Mouse (Mus musculus) hindbrain, postnatal 0 days (tissue): ENCODE measurements around the gene 1700122O11Rik. TPM values are rescaled to one million over a fixed set of nuclear protein-coding genes. Genes with fewer than 3 reads are reported as not detected.
A peak's percentile ranks its signal among the peaks of the same experiment; 100 is the strongest.

Experiments used
- ATAC-seq: fragments of 200-750 bp; cut with Nextera tagmentation; 2 replicates; pipeline ENCODE4 v1.8.0; 2017; ENCODE audit warnings: mild to moderate bottlenecking, moderate TSS enrichment, moderate library complexity
- DNase-seq: peaks from one replicate; pipeline ENCODE4 v3.0.0-alpha.2; 2015; ENCODE audit warnings: low spot score
- H3K27ac ChIP-seq: fragments of 300-500 bp; sonication (generic); 2 replicates; pipeline ENCODE4 v1.5.1; 2014; ENCODE audit warnings: mild to moderate bottlenecking
- H3K27me3 ChIP-seq: fragments of 300-500 bp; sonication (generic); 2 replicates; pipeline ENCODE4 v1.6.1; 2014; ENCODE audit warnings: low read length, mixed read lengths; ENCODE audit not compliant: insufficient read depth
- H3K36me3 ChIP-seq: fragments of 300-500 bp; sonication (generic); 2 replicates; pipeline ENCODE4 v1.6.1; 2014; ENCODE audit warnings: low read length, mixed read lengths; ENCODE audit not compliant: insufficient read depth
- H3K4me1 ChIP-seq: fragments of 300-500 bp; sonication (generic); 2 replicates; pipeline ENCODE4 v1.6.1; 2014; ENCODE audit warnings: antibody characterized with exemption, low read length, mixed read lengths; ENCODE audit not compliant: insufficient read depth
- H3K4me2 ChIP-seq: fragments of 300-500 bp; sonication (generic); 2 replicates; pipeline ENCODE4 v1.6.1; 2014; ENCODE audit warnings: low read depth, mild to moderate bottlenecking, low read length, moderate library complexity, mixed read lengths
- H3K4me3 ChIP-seq: fragments of 300-500 bp; sonication (generic); 2 replicates; pipeline ENCODE4 v1.5.1; 2014; ENCODE audit warnings: low read length
- H3K9ac ChIP-seq: fragments of 300-500 bp; sonication (generic); replicated peaks from 2 replicates; pipeline ENCODE4 v1.6.1; 2014; ENCODE audit warnings: mild to moderate bottlenecking, low read length, moderate library complexity, mixed read lengths
- H3K9me3 ChIP-seq: fragments of 300-500 bp; sonication (generic); 2 replicates; pipeline ENCODE4 v1.6.1; 2016; ENCODE audit warnings: low read length, mixed read lengths
- CTCF ChIP-seq: IDR thresholded peaks from 2 replicates; pipeline ENCODE4 v1.5.1; 2016; ENCODE audit warnings: antibody characterized with exemption, control low read depth, low read depth
- WGBS: fragments of 180-500 bp; shearing (Covaris S2); extraction: QIAGEN DNeasy Blood & Tissue Kit; methylation state at CpG from one replicate; pipeline ENCODE4 v1.1.7; 2014; 5-methylcytosine and 5-hydroxymethylcytosine counted together
- polyA plus RNA-seq: library from polyadenylated mRNA; unstranded; fragments of >200 nt; fragmentation: Nextera tagmentation; extraction: Ambion mirVana; gene quantifications from 2 replicates; pipeline ENCODE4 v1.2.1, GENCODE M21; 2015
- total RNA-seq: library from RNA; depleted of rRNA; stranded (reverse); fragments of >200 nt; gene quantifications from 2 replicates; pipeline ENCODE4 v1.2.3, GENCODE M21; 2014

The 1700122O11Rik gene
- total and polyA plus RNA-seq, 2 experiments from 2014 or later: not detected

DNA sequence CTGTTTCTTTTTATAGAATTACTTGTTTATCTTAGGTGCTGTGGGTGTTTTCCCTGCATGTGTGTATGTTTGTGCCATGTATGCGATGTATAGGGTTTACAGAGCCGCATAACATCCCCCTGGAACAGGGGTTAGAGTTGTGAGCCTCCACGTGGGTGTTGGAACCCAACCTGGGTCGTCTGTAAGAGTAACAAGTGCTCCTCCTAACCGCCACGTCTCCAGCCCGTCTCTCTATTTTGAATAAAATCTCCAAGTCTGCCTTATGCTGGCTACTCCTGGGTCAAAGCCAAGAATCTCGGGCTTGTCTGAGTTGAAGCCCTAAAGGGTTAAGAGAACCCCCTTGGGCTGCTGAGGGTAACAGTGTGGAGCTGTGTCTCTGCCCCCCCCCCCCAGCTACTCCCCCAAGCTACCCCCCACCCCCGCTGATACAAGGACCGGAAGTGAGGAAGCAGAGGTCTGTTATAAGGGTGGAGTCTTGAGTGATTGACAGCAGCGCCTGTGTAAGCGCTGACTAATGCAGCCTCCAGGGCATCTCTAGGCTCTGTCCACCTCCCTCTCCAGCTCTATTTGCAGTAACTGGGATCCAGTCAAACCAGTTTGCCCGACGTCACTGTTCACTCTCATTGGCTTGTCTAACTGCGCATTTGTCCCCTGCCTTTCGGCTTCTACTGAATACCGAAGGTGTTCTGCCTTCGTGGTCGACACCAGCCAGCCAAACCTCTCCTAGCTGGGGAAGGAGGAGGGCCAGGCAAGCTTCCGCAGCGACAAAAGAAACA is 36.3 kb downstream of the 1700122O11Rik start:
- DNase-seq (peak; percentile 81), ATAC-seq (peak; percentile 92)
- Histone ChIP-seq H3K27ac (peak overlapping the region; percentile 46; the same call in 1 of the 2 replicates), H3K4me1 (peaks cover 6% of the 10 kb centered on the region; the same call in 1 of the 2 replicates), H3K4me3 (peak overlapping the region; percentile 37), H3K27me3 (no peaks in the 10 kb centered on the region), H3K9ac (peak overlapping the region; percentile 49), H3K9me3 (no peaks in the 10 kb centered on the region), H3K36me3 (no peaks in the 10 kb centered on the region), H3K4me2 (peak overlapping the region; percentile 74)
- 3% methylated on average over 21 of the region's 21 CpGs for WGBS
- TF ChIP-seq CTCF: no peak

DNA sequence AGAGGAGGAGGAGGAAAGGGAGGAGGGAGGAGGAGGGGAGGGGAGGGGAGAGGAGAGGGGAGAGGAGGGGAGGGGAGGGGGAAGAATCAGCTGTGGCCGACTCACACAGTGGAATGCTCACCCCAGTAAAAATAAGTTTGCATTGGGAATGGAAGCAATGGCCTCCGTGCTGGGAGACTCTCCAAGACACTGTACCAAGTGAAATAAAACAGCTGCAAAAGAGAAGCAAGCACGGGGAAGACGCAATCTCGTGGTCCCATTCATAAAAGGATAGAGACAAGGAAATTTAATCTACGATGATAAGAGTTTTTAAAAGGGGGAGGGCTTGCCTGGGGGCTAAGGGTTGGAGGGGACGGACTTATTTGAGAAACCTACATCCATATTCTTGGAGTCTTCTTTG is 36.9 kb downstream of the 1700122O11Rik start:
- Histone ChIP-seq H3K4me2 (peak overlapping the region; percentile 74), H3K36me3 (no peaks in the 10 kb centered on the region), H3K27me3 (no peaks in the 10 kb centered on the region), H3K4me3 (peak overlapping the region; percentile 37), H3K4me1 (peaks cover 6% of the 10 kb centered on the region; the same call in 1 of the 2 replicates), H3K9me3 (no peaks in the 10 kb centered on the region), H3K9ac (no peak overlapping the region), H3K27ac (no peak overlapping the region)
- no peak for TF ChIP-seq CTCF
- ATAC-seq: no peak
- DNase-seq: no peak
- WGBS: 34% methylated on average over 7 of the region's 7 CpGs

DNA sequence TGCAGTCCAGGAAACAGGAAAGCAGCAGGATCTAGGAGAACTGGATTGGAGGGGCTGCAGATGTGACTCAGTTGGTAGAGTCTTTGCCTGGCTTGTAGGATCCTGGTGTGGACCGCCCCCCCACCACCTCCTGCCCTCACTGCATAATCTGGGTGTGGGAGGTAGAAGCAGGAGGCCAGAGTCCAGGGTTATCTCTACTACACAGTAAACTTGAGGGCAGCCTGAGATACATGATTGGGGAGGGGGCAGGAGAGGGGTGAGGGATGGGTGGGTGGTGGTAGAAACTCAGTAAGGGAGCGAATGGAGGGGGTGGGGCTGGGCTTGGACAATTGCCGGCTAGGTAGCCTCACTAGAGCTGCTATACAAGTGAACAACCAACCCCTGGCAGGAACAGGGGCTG is 38.3 kb downstream of the 1700122O11Rik start:
- no peak overlapping the region for H3K9ac ChIP-seq
- no peaks in the 10 kb centered on the region for H3K27me3 ChIP-seq
- no peaks in the 10 kb centered on the region for H3K36me3 ChIP-seq
- H3K4me1 ChIP-seq: peaks cover 6% of the 10 kb centered on the region; the same call in 1 of the 2 replicates
- DNase-seq (no peak), ATAC-seq (no peak)
- WGBS: 64% methylated on average over 3 of the region's 3 CpGs
- H3K27ac ChIP-seq: no peak overlapping the region
- H3K9me3 ChIP-seq: no peaks in the 10 kb centered on the region
- no peak overlapping the region for H3K4me3 ChIP-seq
- TF ChIP-seq CTCF: no peak
- no peak overlapping the region for H3K4me2 ChIP-seq

DNA sequence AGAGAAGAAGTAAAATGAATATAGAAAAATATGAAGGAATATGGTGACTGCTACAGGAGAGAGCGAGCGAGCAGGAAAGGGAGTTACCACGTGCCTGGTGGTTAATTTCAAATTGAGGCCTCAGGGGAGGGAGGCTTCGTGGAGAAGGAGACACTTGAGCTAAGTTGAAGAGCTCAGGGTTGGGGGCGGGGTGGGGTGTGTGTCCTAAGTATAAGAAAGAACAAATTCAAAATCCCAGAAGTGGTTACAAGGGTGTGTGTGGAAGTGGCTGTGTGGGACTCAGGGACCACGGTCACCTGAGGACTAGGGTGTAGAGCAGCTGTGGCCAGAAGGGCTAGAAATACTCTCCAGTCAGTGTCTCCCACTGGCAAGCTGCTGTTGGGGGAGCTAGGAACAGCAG is 38.7 kb downstream of the 1700122O11Rik start:
- Histone ChIP-seq H3K4me3 (no peak overlapping the region), H3K9ac (no peak overlapping the region), H3K27me3 (no peaks in the 10 kb centered on the region), H3K4me1 (peaks cover 6% of the 10 kb centered on the region; the same call in 1 of the 2 replicates), H3K36me3 (no peaks in the 10 kb centered on the region), H3K9me3 (no peaks in the 10 kb centered on the region), H3K27ac (no peak overlapping the region), H3K4me2 (no peak overlapping the region)
- TF ChIP-seq CTCF: no peak
- DNase-seq: no peak
- WGBS: 78% methylated on average over 6 of the region's 6 CpGs
- ATAC-seq: no peak

DNA sequence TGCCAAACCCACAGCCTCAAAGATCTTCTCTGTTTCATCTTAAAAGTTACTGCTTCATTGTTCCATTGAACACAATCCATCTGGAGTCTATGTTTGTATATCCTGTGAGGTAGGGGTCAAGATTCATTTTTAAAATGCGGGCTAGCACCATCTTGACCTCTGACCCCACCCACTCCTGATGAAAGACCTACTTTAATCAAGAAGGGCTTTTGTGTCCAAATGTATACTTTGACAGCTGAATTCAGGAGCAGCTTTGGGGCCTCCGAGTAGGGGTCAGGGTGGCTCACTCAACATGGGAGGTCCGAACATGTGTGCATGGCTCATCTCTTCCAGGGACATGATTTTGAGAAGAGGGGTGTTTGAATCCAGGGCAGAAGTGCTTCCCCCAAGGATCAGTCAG is 40.3 kb downstream of the 1700122O11Rik start:
- Histone ChIP-seq H3K36me3 (no peaks in the 10 kb centered on the region), H3K4me2 (no peak overlapping the region), H3K4me1 (peaks cover 6% of the 10 kb centered on the region; the same call in 1 of the 2 replicates), H3K9ac (no peak overlapping the region), H3K4me3 (no peak overlapping the region), H3K27me3 (no peaks in the 10 kb centered on the region), H3K9me3 (no peaks in the 10 kb centered on the region), H3K27ac (no peak overlapping the region)
- TF ChIP-seq CTCF: no peak
- DNase-seq: no peak
- 30% methylated on average over 3 of the region's 3 CpGs for WGBS
- no peak for ATAC-seq

DNA sequence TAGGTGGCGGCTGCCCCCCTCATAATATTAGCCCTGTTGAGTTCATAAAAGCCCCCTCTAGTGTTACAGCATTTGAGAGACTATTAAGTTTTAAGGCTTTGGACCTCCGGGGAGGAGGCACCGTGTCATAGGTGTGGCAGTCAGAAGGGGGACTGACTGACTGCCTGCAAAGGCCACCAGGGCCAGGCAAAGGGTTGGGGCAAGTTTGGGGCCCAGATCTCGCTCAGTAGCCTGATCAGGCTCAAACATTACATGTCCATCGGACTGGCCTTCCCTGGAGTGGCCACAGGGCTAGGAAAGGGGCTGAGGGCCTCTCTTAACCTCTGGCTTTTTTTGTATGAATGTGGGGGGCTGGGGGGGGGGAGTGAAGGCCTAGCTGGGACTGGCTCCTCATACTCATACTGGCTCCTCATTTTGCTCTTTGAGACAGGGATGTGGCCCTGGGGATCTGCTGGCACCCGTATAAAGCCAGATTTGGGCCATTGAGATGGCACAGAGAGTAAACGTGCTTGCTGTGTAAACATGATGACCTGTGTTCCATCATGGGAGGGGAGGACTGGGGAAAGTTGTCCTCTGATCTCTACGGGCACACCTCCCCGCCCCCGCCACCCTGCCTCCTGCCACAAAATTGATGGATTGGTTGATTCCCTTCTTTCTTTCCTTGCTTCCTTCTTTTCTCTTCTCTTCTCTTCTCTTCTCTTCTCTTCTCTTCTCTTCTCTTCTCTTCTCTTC is 47.5 kb downstream of the 1700122O11Rik start:
- H3K4me2 ChIP-seq: no peak overlapping the region
- H3K9me3 ChIP-seq: no peaks in the 10 kb centered on the region
- ATAC-seq (0 out of 2 replicates have a peak, but pooled peaks have one; percentile 7), DNase-seq (no peak)
- 49% methylated on average over 10 of the region's 10 CpGs for WGBS
- H3K36me3 ChIP-seq: no peaks in the 10 kb centered on the region
- H3K27ac ChIP-seq: no peak overlapping the region
- H3K4me3 ChIP-seq: no peak overlapping the region
- TF ChIP-seq CTCF: no peak
- peaks cover 5% of the 10 kb centered on the region; the same call in 1 of the 2 replicates for H3K4me1 ChIP-seq
- H3K27me3 ChIP-seq: no peaks in the 10 kb centered on the region
- H3K9ac ChIP-seq: no peak overlapping the region
